Mouse (Mus musculus) liver, embryonic 14.5 days (tissue): ENCODE results near the gene Zfp386. TPM values are rescaled to one million over a fixed set of nuclear protein-coding genes. Genes with fewer than 3 reads are reported as not detected.

Source experiments
- ATAC-seq: fragments of 200-750 bp; cut with Nextera tagmentation; 2 replicates; pipeline ENCODE4 v1.8.0; 2017; ENCODE audit warnings: moderate number of reproducible peaks, mild to moderate bottlenecking, moderate library complexity; ENCODE audit not compliant: insufficient read depth
- DNase-seq, 3 experiments: peaks; one replicate each; pipeline ENCODE4 v3.0.0-alpha.2; 2012 to 2013; ENCODE audit warnings: low read depth in 3 of 3, low spot score in 3 of 3
- H3K27ac ChIP-seq: fragments of 300-500 bp; sonication (generic); 2 replicates; pipeline ENCODE4 v1.5.1; 2014; ENCODE audit warnings: moderate library complexity, mild to moderate bottlenecking, control low read depth, inconsistent platforms
- H3K27me3 ChIP-seq: fragments of 300-500 bp; sonication (generic); 2 replicates; pipeline ENCODE4 v1.6.1; 2014; ENCODE audit warnings: mild to moderate bottlenecking, low read length, moderate library complexity; ENCODE audit not compliant: control insufficient read depth, insufficient read depth
- H3K36me3 ChIP-seq: fragments of 300-500 bp; sonication (generic); replicated peaks from 2 replicates; pipeline ENCODE4 v1.6.1; 2014; ENCODE audit warnings: low read depth; ENCODE audit not compliant: control insufficient read depth, insufficient read depth
- H3K4me1 ChIP-seq, 2 experiments: fragments of 200-500 bp in 1 of 2; fragments of 300-500 bp in 1 of 2; sonication (generic) in 1 of 2; replicated peaks; 2 replicates each; pipeline ENCODE4 v1.6.1; 2012 to 2014; ENCODE audit warnings: antibody characterized with exemption in 1 of 2, inconsistent platforms in 1 of 2, low read length in 1 of 2; ENCODE audit not compliant: control insufficient read depth in 2 of 2, insufficient read depth in 2 of 2
- H3K4me2 ChIP-seq: fragments of 300-500 bp; sonication (generic); 2 replicates; pipeline ENCODE4 v1.6.1; 2014; ENCODE audit warnings: low read depth, mild to moderate bottlenecking, control low read depth, moderate library complexity
- H3K4me3 ChIP-seq, 2 experiments: fragments of 200-500 bp in 1 of 2; fragments of 300-500 bp in 1 of 2; sonication (generic) in 1 of 2; 2 replicates each; pipeline ENCODE4 v1.5.1; 2012 to 2014; ENCODE audit warnings: low read depth in 2 of 2, low read length in 2 of 2, mild to moderate bottlenecking in 2 of 2, control low read depth in 1 of 2, inconsistent platforms in 1 of 2, moderate library complexity in 1 of 2; ENCODE audit not compliant: insufficient read depth in 1 of 2
- H3K9ac ChIP-seq: fragments of 300-500 bp; sonication (generic); replicated peaks from 2 replicates; pipeline ENCODE4 v1.6.1; 2014; ENCODE audit warnings: mild to moderate bottlenecking, control low read depth, moderate library complexity
- H3K9me3 ChIP-seq: fragments of 300-500 bp; sonication (generic); 2 replicates; pipeline ENCODE4 v1.6.1; 2016; ENCODE audit warnings: low read length, mixed read lengths; ENCODE audit not compliant: control insufficient read depth
- CTCF ChIP-seq: IDR thresholded peaks from 2 replicates; pipeline ENCODE4 v1.5.1; 2016; ENCODE audit warnings: antibody characterized with exemption, low read depth, control low read depth
- EP300 ChIP-seq: IDR thresholded peaks from 2 replicates; pipeline ENCODE4 v1.6.1; 2016; ENCODE audit warnings: antibody characterized with exemption, low read depth
- WGBS: fragments of 180-500 bp; shearing (Covaris S2); extraction: QIAGEN DNeasy Blood & Tissue Kit; methylation state at CpG from one replicate; pipeline ENCODE4 v1.1.7; 2014; ENCODE audit not compliant: insufficient replicate concordance; 5-methylcytosine and 5-hydroxymethylcytosine counted together
- polyA plus RNA-seq, 2 experiments: library from polyadenylated mRNA; depleted of rRNA in 1 of 2; stranded (reverse) in 1 of 2; unstranded in 1 of 2; fragments of >200 nt; fragmentation: Nextera tagmentation in 1 of 2; extraction: Ambion mirVana in 1 of 2; gene quantifications; 2 replicates each; pipeline versions ENCODE4 v1.2.1 to v1.2.3; 2012 to 2014

Gene Zfp386
- polyA plus RNA-seq, 2 experiments = 2.5 to 5.0 TPM

- Histone ChIP-seq H3K4me1 (no peaks in the 10 kb centered on the region), H3K9me3 (no peaks in the 10 kb centered on the region), H3K4me3 (no peak overlapping the region), H3K27ac (no peak overlapping the region), H3K4me2 (no peak overlapping the region), H3K27me3 (no peaks in the 10 kb centered on the region), H3K9ac (no peak overlapping the region), H3K36me3 (peaks cover 4% of the 10 kb centered on the region)
- 77% methylated on average over 8 of the region's 8 CpGs for WGBS
- no peak for DNase-seq
- no peak for ATAC-seq
- TF ChIP-seq EP300 (no peak), CTCF (no peak)
Measured at GRCm38 (mm10) chr12:116054342-116054741, 6.8 kb downstream of the Zfp386 start.

GRCm38 (mm10) chr12:116056112-116056511, 8.6 kb downstream of the Zfp386 start:
- Histone ChIP-seq H3K9me3 (peaks cover 4% of the 10 kb centered on the region), H3K9ac (no peak overlapping the region), H3K4me2 (no peak overlapping the region), H3K4me1 (no peaks in the 10 kb centered on the region), H3K4me3 (no peak overlapping the region), H3K27me3 (no peaks in the 10 kb centered on the region), H3K36me3 (peaks cover 12% of the 10 kb centered on the region), H3K27ac (no peak overlapping the region)
- no peak for DNase-seq
- whole genome bisulfite sequencing = 69% methylated on average over 3 of the region's 3 CpGs
- TF ChIP-seq CTCF (no peak), EP300 (no peak)
- no peak for ATAC-seq

- ATAC-seq (no peak), DNase-seq (no peak)
- no peaks in the 10 kb centered on the region for H3K4me1 ChIP-seq
- peaks cover 12% of the 10 kb centered on the region for H3K36me3 ChIP-seq
- no peak overlapping the region for H3K4me2 ChIP-seq
- WGBS = 70% methylated on average over 5 of the region's 5 CpGs
- no peak overlapping the region for H3K9ac ChIP-seq
- TF ChIP-seq CTCF = no peak
- H3K9me3 ChIP-seq = peaks cover 4% of the 10 kb centered on the region
- H3K4me3 ChIP-seq = no peak overlapping the region
- no peaks in the 10 kb centered on the region for H3K27me3 ChIP-seq
- no peak overlapping the region for H3K27ac ChIP-seq
Measured at GRCm38 (mm10) chr12:116061561-116062193, 14.2 kb downstream of the Zfp386 start.

GRCm38 (mm10) chr12:116062194-116062583, 14.7 kb downstream of the Zfp386 start:
- no peak for DNase-seq
- no peak for ATAC-seq
- Histone ChIP-seq H3K4me1 (no peaks in the 10 kb centered on the region), H3K36me3 (peaks cover 12% of the 10 kb centered on the region), H3K27ac (no peak overlapping the region), H3K4me3 (no peak overlapping the region), H3K9ac (no peak overlapping the region), H3K27me3 (no peaks in the 10 kb centered on the region), H3K4me2 (no peak overlapping the region), H3K9me3 (peaks cover 4% of the 10 kb centered on the region)
- no peak for TF ChIP-seq CTCF
- TF ChIP-seq EP300 = no peak
- WGBS = 68% methylated on average over 2 of the region's 2 CpGs

GRCm38 (mm10) chr12:116063020-116063419, 15.5 kb downstream of the Zfp386 start:
- TF ChIP-seq CTCF (no peak), EP300 (no peak)
- Histone ChIP-seq H3K27ac (no peak overlapping the region), H3K4me1 (no peaks in the 10 kb centered on the region), H3K27me3 (no peaks in the 10 kb centered on the region), H3K36me3 (peaks cover 12% of the 10 kb centered on the region), H3K9me3 (peaks cover 4% of the 10 kb centered on the region), H3K4me3 (no peak overlapping the region), H3K9ac (no peak overlapping the region), H3K4me2 (no peak overlapping the region)
- 71% methylated on average over 4 of the region's 4 CpGs for WGBS
- ATAC-seq (no peak), DNase-seq (no peak)
